Mouse (Mus musculus) embryonic fibroblast, embryonic 13.5 days (primary cell): Measurements from ENCODE around the gene B430306N03Rik.

Experiments
- CTCF ChIP-seq: IDR thresholded peaks from 2 replicates; pipeline ENCODE4 v1.5.1; 2011; ENCODE audit warnings: mild to moderate bottlenecking, control low read depth, low read length, moderate library complexity, borderline replicate concordance; ENCODE audit not compliant: insufficient read depth
- POLR2A ChIP-seq: IDR thresholded peaks from 2 replicates; pipeline ENCODE4 v1.6.1; 2011; ENCODE audit warnings: low read depth, mild to moderate bottlenecking, control low read depth, low read length, moderate library complexity

DNA sequence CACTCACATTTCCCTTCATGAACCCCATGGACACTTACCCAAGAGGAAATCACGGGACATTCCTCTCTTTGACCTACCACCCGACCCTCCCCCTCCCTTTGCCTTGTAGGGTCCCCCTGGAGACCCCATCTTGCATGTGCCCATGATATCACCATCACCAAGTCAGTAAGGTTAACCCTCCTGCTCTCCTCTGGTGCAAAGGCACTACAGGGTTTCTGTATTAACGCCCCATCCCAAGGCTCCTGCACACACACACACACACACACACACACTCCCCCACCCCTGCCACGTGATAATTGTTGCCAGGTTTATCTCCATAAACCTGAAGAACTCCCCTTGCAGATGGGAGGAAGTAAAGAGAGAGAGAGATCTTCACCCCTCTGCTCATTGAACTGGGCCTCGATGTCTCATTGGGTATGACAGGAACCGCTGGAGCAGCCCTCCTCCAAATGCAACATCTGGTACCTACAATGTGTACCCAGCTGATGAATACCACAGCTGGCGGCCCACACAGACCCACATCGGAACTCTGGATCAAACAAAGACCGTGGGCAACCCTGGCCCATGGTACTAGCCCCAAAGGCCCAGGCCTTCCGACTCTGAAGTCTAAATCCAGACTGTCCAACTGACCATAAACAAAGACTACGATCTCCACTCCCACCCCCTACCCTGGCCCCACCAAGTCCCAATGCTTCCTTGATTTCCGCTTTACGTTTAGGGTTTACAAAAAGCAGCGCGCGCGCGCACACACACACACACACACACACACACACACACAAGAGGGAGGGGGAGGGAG lies 34.8 kb upstream of the B430306N03Rik start:
- TF ChIP-seq CTCF (no peak), POLR2A (no peak)
